Mouse (Mus musculus): ENCODE data around the gene Wdr24. TPM values are rescaled to one million over a fixed set of nuclear protein-coding genes. Genes with fewer than 3 reads are reported as not detected.

The Wdr24 gene
- total RNA-seq, 2 experiments from 2014 or later: 16.6 to 20.8 TPM

- DNase-seq: no peak
Measured at GRCm38 (mm10) chr17:25830806-25831431, 7.5 kb downstream of the Wdr24 start.

GRCm38 (mm10) chr17:25831451-25832281 is 8.2 kb downstream of the Wdr24 start:
- peak; percentile 76 to 81 for DNase-seq

- DNase-seq: peak; percentile 100
Measured at GRCm38 (mm10) chr17:25832436-25833290, 9.2 kb downstream of the Wdr24 start.

GRCm38 (mm10) chr17:25833291-25833663 is 9.8 kb downstream of the Wdr24 start, which contains the start of gene Stub1:
Gene Stub1, minus strand, starts transcription at chr17:25833404.
- peak; percentile 95 for DNase-seq

GRCm38 (mm10) chr17:25833961-25834594 is 10.7 kb downstream of the Wdr24 start:
- DNase-seq: peak in 1 of 2 experiments; percentile 71

- DNase-seq: no peak
Measured at GRCm38 (mm10) chr17:25834595-25835222, 11.3 kb downstream of the Wdr24 start.

- no peak for DNase-seq
Measured at GRCm38 (mm10) chr17:25835301-25835700, 11.9 kb downstream of the Wdr24 start.

- no peak for DNase-seq
Measured at GRCm38 (mm10) chr17:25835816-25836215, 12.4 kb downstream of the Wdr24 start.

GRCm38 (mm10) chr17:25836397-25837075 is 13.1 kb downstream of the Wdr24 start:
- peak; percentile 28 to 34 for DNase-seq

- peak; percentile 87 to 90 for DNase-seq
Measured at GRCm38 (mm10) chr17:25837076-25837410, 13.6 kb downstream of the Wdr24 start, which contains the start of gene Rhbdl1. Gene Rhbdl1, minus strand, starts transcription at chr17:25837295.

- DNase-seq: no peak
Measured at GRCm38 (mm10) chr17:25837533-25837932, 14.1 kb downstream of the Wdr24 start.

- no peak for DNase-seq
Measured at GRCm38 (mm10) chr17:25838904-25839303, 15.5 kb downstream of the Wdr24 start.

GRCm38 (mm10) chr17:25839455-25840235 is 16.2 kb downstream of the Wdr24 start:
- DNase-seq: no peak

- no peak for DNase-seq
Measured at GRCm38 (mm10) chr17:25840519-25840918, 17.1 kb downstream of the Wdr24 start.

- DNase-seq: no peak
Measured at GRCm38 (mm10) chr17:25841117-25841880, 17.9 kb downstream of the Wdr24 start, which contains the start of gene Gm20683. Gene Gm20683, minus strand, starts transcription at chr17:25841763.

GRCm38 (mm10) chr17:25842509-25842908 is 19.1 kb downstream of the Wdr24 start:
- no peak for DNase-seq

- DNase-seq: no peak
Measured at GRCm38 (mm10) chr17:25843122-25843521, 19.7 kb downstream of the Wdr24 start.

GRCm38 (mm10) chr17:25843636-25844395 is 20.4 kb downstream of the Wdr24 start:
- DNase-seq: peak in 1 of 2 experiments; percentile 38

Measured in adrenal gland, postnatal 36 days (tissue).